Mouse (Mus musculus): ENCODE measurements around the gene Olfr149.
"Not testable (repeated sequence)": the region's sequence is repeated elsewhere in the genome, so short reads cannot be mapped to it uniquely, and the experiment has no call there.

Gene Olfr149

DNA sequence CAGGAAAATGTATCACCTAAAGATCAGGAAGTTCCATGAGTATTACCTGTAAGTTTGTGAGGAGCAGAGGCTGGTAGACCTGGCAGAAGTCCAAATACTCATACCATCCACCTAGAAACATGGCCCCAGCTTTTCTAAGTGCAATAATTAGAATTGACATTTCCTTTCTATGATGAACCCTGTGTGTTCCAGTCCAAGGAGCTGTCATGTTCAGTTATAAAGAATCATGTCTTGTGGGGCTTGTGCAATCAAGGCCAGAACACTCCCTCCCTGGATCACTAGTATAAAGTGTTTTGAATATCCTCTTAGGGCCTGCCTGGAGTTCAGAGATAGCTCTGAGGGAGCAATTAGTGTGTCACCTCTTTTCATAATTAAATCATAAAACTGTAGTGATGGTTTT, at the start of gene Olfr149:
TSS of gene Olfr149 (minus strand) at position 101 of the 400 bp plus-strand sequence.
- DNase-seq (ENCODE audit: low spot score in 2 of 2): no peak

DNA sequence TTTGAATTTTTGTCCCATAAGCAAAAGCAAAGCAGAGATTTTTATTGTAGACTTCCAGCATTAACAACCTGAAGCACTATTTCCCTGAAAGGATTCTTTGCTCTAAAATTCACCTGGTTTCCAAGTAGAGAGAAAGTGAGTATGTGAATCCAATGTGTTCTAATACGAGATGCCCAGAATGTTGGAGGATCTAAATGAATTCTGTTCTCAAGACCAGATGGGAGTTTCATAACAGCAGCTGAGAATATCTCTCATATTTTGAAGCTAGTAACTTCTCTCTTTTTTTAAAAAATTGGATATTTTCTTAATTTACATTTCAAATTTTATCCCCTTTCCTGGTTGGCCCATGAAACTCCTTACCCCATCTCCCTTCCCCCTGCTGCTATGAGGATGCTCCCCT, 39.5 kb upstream of the Olfr149 start:
- DNase-seq (ENCODE audit: low spot score in 2 of 2): no peak

GRCm38 (mm10) chr9:39745949-39746348, 39.0 kb upstream of the Olfr149 start, which contains the start of gene Olfr967:
Olfr967 (plus strand) TSS chr9:39746249.
- DNase-seq (ENCODE audit: low spot score in 2 of 2): no peak

- no peak for DNase-seq (ENCODE audit: low spot score in 2 of 2)
Measured at GRCm38 (mm10) chr9:39740741-39741140, 33.8 kb upstream of the Olfr149 start.

- DNase-seq (ENCODE audit: low spot score in 2 of 2): no peak
Measured at GRCm38 (mm10) chr9:39730678-39731077, 23.8 kb upstream of the Olfr149 start, which contains the start of gene Olfr150. Olfr150 (plus strand) TSS chr9:39730978.

- DNase-seq (ENCODE audit: low spot score in 2 of 2): no peak
Measured at GRCm38 (mm10) chr9:39711053-39711452, 4.1 kb upstream of the Olfr149 start, which contains the start of gene Olfr965. Olfr965 (plus strand) TSS chr9:39711353.

DNA sequence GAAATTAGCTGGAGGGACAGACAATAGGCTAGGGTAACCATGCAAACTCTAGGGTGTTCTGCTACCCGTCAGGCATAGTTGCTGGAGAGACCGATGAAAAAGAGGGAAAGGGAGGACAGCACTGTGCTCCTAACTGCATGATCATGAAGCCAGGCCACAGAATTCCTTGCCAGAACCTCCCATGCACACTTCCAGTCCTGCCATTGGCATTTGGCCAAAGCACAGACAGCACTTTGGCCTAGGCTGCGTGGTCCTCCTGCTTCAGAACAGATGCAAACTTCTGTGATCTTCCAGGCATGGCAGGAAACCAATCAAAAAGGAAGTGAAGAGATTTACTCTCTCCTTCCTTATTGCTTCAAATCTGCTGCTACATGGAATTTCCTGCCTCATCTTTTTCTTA, 2.0 kb upstream of the Olfr149 start:
- DNase-seq (ENCODE audit: low spot score in 2 of 2): no peak

DNA sequence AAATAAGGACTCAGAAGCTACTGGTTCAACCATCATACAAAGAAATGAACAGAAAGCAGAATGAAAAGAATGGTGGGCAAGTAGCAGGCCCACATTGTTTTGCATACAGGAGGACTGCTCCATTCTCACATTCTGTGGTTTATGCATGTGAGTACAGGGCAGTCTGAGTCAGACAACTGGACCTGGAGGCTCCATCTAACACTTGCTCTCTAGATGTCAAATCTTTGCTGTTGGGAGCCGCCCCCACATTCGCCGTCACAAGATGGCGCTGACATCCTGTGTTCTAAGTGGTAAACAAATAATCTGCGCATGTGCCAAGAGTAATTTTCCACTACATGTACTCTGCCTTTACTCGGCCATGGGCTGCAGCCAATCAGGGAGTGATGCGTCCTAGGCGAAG, 5.8 kb downstream of the Olfr149 start:
- not testable (repeated sequence) for DNase-seq (ENCODE audit: low spot score in 2 of 2)

GRCm38 (mm10) chr9:39679280-39679679, 27.6 kb downstream of the Olfr149 start:
- DNase-seq (ENCODE audit: low spot score in 2 of 2): no peak

DNA sequence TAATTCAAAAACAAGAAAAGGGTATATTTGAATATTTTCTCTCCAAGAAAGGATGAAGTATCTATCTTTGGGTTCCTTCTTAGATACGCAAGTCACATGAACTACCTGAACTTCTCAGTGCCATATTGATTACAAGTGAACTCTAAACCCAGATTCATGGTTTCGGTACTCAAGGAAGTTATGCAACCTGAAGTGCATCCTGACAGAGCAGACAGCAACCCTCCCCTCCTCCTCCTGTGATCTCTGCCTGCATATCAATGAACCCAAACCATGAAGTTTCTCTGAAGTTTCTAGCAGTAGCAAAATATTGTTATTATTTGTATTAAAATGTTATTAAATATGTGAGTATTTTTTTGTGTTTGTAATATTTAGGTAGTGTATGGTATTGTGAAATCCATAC, 28.4 kb downstream of the Olfr149 start:
- DNase-seq (ENCODE audit: low spot score in 2 of 2): no peak

DNA sequence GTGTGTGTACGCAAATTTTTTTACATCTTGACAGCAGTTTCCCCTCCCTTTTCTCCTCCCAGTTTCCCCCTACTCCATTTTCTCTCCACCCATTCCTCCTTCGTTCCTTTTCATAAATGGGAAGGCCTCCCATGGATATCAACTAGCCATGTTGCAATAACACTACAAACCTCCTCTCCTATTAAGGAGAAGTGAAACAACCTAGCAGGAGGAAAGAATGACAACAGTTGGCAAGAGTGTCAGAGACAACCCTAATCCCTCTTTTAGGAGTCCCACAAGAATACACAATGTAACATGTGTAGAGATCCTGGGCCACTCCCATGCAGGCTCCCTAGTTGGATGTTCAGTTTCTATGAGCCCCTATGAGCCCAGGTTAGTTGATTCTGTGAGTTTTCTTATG, 32.1 kb downstream of the Olfr149 start:
- no peak for DNase-seq (ENCODE audit: low spot score in 2 of 2)

- DNase-seq (ENCODE audit: low spot score in 2 of 2): no peak
Measured at GRCm38 (mm10) chr9:39669723-39670122, 37.2 kb downstream of the Olfr149 start.

GRCm38 (mm10) chr9:39666905-39667304, 40.0 kb downstream of the Olfr149 start, which contains the start of gene Olfr963:
Olfr963 (plus strand) TSS chr9:39667205.
- no peak for DNase-seq (ENCODE audit: low spot score in 2 of 2)

DNA sequence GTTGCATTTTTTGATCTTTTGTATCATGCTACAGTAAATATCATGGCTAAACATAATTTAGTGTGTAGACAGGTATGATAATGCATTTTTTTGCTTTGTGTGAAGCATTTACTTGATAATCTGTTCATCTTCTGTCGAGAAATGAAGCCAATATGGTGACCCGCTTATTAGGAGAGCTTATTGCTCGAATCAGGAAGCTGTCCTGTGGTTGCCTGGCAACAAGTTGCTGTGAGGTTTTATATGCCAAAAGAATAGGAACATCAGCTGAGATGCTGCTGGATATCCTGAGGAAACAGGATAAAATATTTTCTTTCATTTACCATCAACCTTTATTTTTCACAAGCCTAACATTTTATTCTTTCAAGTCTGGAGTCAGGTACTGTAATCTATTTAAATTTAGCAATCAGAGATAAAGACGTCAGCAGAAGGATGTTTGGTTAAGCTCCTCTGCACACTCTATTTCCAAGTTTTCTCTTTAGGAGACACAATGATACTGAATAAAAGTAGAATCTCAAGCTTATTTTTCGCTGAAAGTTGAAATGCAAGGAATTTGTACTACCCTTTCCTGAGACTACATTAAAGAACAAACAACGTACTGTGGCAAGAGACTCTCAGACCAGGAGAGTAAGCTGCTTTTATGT, 52.0 kb downstream of the Olfr149 start:
- no peak for DNase-seq (ENCODE audit: low spot score in 2 of 2)

Measured in thymus, postnatal 10 days (tissue).